9 mouse cellular contexts compared by ENCODE assay signal in genomic region chr6:52316413-52317184, GRCm38 (mm10). TPM values are rescaled to one million over a fixed set of nuclear protein-coding genes. Genes with fewer than 3 reads are reported as not detected.
DNase-seq lines count a peak whose midpoint lies in the region; ATAC-seq lines count a peak whose summit lies in the region.
"Had no signal": no experiment of that assay in that cellular context is flagged by ENCODE, and none has a peak within 500 bp of the region (broad histone marks: within the 10 kb centered on the region; RNA-seq: fewer than 3 reads in every experiment).

No protein-coding gene starts in this region.

- no peaks in the 10 kb centered on the region for H3K36me3 ChIP-seq in heart, embryonic 13.5 days
- H3K36me3 ChIP-seq in hindbrain, embryonic 12.5 days, result no peaks in the 10 kb centered on the region
- H3K36me3 ChIP-seq in midbrain, embryonic 13.5 days, result no peaks in the 10 kb centered on the region
- H3K36me3 ChIP-seq: G1E had no signal

- H3K4me1 ChIP-seq in heart, embryonic 13.5 days, result peaks cover 22% of the 10 kb centered on the region
- H3K4me1 ChIP-seq in hindbrain, embryonic 12.5 days, result peaks cover 8% of the 10 kb centered on the region
- peaks cover 16% of the 10 kb centered on the region for H3K4me1 ChIP-seq in midbrain, embryonic 13.5 days (replicated peaks)

- H3K4me2 ChIP-seq in heart, embryonic 13.5 days, result peak overlapping the region; percentile 73
- peak overlapping the region; percentile 44 for H3K4me2 ChIP-seq in hindbrain, embryonic 12.5 days (replicated peaks)
- peak overlapping the region; percentile 47 for H3K4me2 ChIP-seq in midbrain, embryonic 13.5 days (replicated peaks)

- H3K9ac ChIP-seq in heart, embryonic 13.5 days, result peak overlapping the region; percentile 64
- peak overlapping the region; percentile 55 for H3K9ac ChIP-seq in hindbrain, embryonic 12.5 days
- H3K9ac ChIP-seq in midbrain, embryonic 13.5 days (replicated peaks), result no peak overlapping the region; the same call in 1 of the 2 replicates

- 8% methylated on average over 63 of the region's 81 CpGs for WGBS in heart, embryonic 13.5 days
- under 1% methylated on average over 68 of the region's 81 CpGs for WGBS in hindbrain, embryonic 12.5 days
- under 1% methylated on average over 78 of the region's 81 CpGs for WGBS in midbrain, embryonic 13.5 days

- ATAC-seq in heart, embryonic 13.5 days (ENCODE audit: extremely low read depth, insufficient number of reproducible peaks, low FRiP score, low TSS enrichment), result no peak
- ATAC-seq in hindbrain, embryonic 12.5 days (ENCODE audit: low FRiP score), result no peak
- ATAC-seq in midbrain, embryonic 13.5 days, result peak; percentile 45; the same call in 1 of the 2 replicates

- H3K27me3 ChIP-seq in heart, embryonic 13.5 days (replicated peaks), result peaks cover 99% of the 10 kb centered on the region
- peaks cover 93% of the 10 kb centered on the region for H3K27me3 ChIP-seq in hindbrain, embryonic 12.5 days
- H3K27me3 ChIP-seq in midbrain, embryonic 13.5 days, result peaks cover 98% of the 10 kb centered on the region

- no peak for DNase-seq in heart, adult 11 months
- peak; percentile 31 for DNase-seq in ZHBTc4 (ENCODE audit: low read depth, low spot score)
- no peak for DNase-seq in T-cell, adult 2 months (ENCODE audit: low spot score)
- no peak for DNase-seq in urinary bladder, postnatal 10 days (ENCODE audit: low spot score)
- DNase-seq in spleen, postnatal 36 days (ENCODE audit: low spot score in 2 of 2), result no peak

- no peak overlapping the region for H3K27ac ChIP-seq in heart, embryonic 13.5 days (replicated peaks)
- H3K27ac ChIP-seq in hindbrain, embryonic 12.5 days, result peak overlapping the region; percentile 56
- no peak overlapping the region for H3K27ac ChIP-seq in midbrain, embryonic 13.5 days

- H3K9me3 ChIP-seq in heart, embryonic 13.5 days, result no peaks in the 10 kb centered on the region
- H3K9me3 ChIP-seq in hindbrain, embryonic 12.5 days (replicated peaks), result no peaks in the 10 kb centered on the region
- H3K9me3 ChIP-seq in midbrain, embryonic 13.5 days, result no peaks in the 10 kb centered on the region
- H3K9me3 ChIP-seq: G1E had no signal

- H3K4me3 ChIP-seq in heart, embryonic 13.5 days, result peak overlapping the region; percentile 48
- H3K4me3 ChIP-seq in hindbrain, embryonic 12.5 days, result peak overlapping the region; percentile 33
- peak overlapping the region; percentile 31 for H3K4me3 ChIP-seq in midbrain, embryonic 13.5 days (replicated peaks)

RNA-seq across cellular contexts. Expression of gene Evx1, which starts 3.3 kb away (rescaled TPM):
- not detected in 2 replicates for polyA plus RNA-seq in heart, embryonic 13.5 days (2015; fragmentation: Nextera tagmentation; extraction: Ambion mirVana)
- 11.5 and 12.6 TPM in 2 replicates for polyA plus RNA-seq in hindbrain, embryonic 12.5 days (2016; fragmentation: Nextera tagmentation; extraction: Ambion mirVana)
- polyA plus RNA-seq in midbrain, embryonic 13.5 days (2015; fragmentation: Nextera tagmentation; extraction: Ambion mirVana), result 0.50 and 0.93 TPM in 2 replicates
- polyA plus RNA-seq: G1E had no signal

RNA-seq across cellular contexts. Expression of gene Hoxa13, which starts 55.9 kb away (rescaled TPM):
- not detected in 2 replicates for polyA plus RNA-seq in heart, embryonic 13.5 days (2015; fragmentation: Nextera tagmentation; extraction: Ambion mirVana)
- not detected in 2 replicates for polyA plus RNA-seq in hindbrain, embryonic 12.5 days (2016; fragmentation: Nextera tagmentation; extraction: Ambion mirVana)
- polyA plus RNA-seq in midbrain, embryonic 13.5 days (2015; fragmentation: Nextera tagmentation; extraction: Ambion mirVana), result not detected in 2 replicates
- polyA plus RNA-seq: G1E had no signal
